Mouse (Mus musculus): Measurements from ENCODE around the gene Vmn1r72.
"Not testable (repeated sequence)": the region's sequence is repeated elsewhere in the genome, so short reads cannot be mapped to it uniquely, and the experiment has no call there.

The Vmn1r72 gene

GRCm38 (mm10) chr7:11680047-11680446 is at the start of gene Vmn1r72:
Gene Vmn1r72, minus strand, starts transcription at chr7:11680147.
- DNase-seq: not testable (repeated sequence)

- DNase-seq: not testable (repeated sequence)
These were observed 62.9 kb downstream of the Vmn1r72 start for GRCm38 (mm10) chr7:11617082-11617481.

Measured in kidney, adult 11 months (tissue).